Mouse (Mus musculus): ENCODE measurements around the gene Amt. TPM values are rescaled to one million over a fixed set of nuclear protein-coding genes. Genes with fewer than 3 reads are reported as not detected.

The Amt gene
- polyA plus RNA-seq, 1 experiment: 4.3 TPM

DNA sequence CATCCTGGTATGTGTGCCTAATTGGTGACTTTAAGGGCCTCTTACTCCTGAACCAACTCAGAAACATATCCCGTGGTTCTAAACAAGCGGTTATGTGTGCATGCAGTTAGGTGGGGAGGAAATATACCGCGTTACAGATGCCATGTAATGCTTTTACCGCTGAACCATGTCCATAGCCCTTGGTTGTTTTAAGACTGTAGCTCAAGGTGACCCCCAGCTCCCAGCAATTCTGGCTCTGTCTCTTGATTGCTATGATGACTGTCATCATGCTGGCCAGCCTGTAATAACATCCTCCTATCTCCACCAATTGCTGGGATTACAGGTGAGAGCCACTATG, 44.5 kb downstream of the Amt start:
- TF ChIP-seq CTCF (IDR thresholded peaks at IDR 0.05; ENCODE audit: control insufficient read depth, insufficient read depth, insufficient replicate concordance, low read depth, low read length) (no peak), POLR2A (IDR thresholded peaks at IDR 0.05; ENCODE audit: control insufficient read depth, low read depth, low read length) (no peak)
- H3K27me3 ChIP-seq (ENCODE audit: control insufficient read depth, insufficient read depth, low read length): no peaks in the 10 kb centered on the region
- peaks cover 13% of the 10 kb centered on the region for H3K4me1 ChIP-seq (ENCODE audit: control insufficient read depth, insufficient read depth, low read length)
- no peaks in the 10 kb centered on the region for H3K36me3 ChIP-seq (ENCODE audit: control insufficient read depth, insufficient read depth, low read length)
- H3K27ac ChIP-seq (ENCODE audit: control insufficient read depth, insufficient read depth, low read depth, low read length): no peak overlapping the region
- no peak overlapping the region for H3K4me3 ChIP-seq (ENCODE audit: control insufficient read depth, low read depth, low read length)

GRCm38 (mm10) chr9:108341801-108342200, 45.1 kb downstream of the Amt start:
- Histone ChIP-seq H3K27ac (ENCODE audit: control insufficient read depth, insufficient read depth, low read depth, low read length) (peak overlapping the region; percentile 61; the same call in 1 of the 2 replicates), H3K4me3 (ENCODE audit: control insufficient read depth, low read depth, low read length) (no peak overlapping the region), H3K4me1 (ENCODE audit: control insufficient read depth, insufficient read depth, low read length) (peaks cover 15% of the 10 kb centered on the region), H3K27me3 (ENCODE audit: control insufficient read depth, insufficient read depth, low read length) (no peaks in the 10 kb centered on the region), H3K36me3 (ENCODE audit: control insufficient read depth, insufficient read depth, low read length) (no peaks in the 10 kb centered on the region)
- no peak for TF ChIP-seq POLR2A (IDR thresholded peaks at IDR 0.05; ENCODE audit: control insufficient read depth, low read depth, low read length)

DNA sequence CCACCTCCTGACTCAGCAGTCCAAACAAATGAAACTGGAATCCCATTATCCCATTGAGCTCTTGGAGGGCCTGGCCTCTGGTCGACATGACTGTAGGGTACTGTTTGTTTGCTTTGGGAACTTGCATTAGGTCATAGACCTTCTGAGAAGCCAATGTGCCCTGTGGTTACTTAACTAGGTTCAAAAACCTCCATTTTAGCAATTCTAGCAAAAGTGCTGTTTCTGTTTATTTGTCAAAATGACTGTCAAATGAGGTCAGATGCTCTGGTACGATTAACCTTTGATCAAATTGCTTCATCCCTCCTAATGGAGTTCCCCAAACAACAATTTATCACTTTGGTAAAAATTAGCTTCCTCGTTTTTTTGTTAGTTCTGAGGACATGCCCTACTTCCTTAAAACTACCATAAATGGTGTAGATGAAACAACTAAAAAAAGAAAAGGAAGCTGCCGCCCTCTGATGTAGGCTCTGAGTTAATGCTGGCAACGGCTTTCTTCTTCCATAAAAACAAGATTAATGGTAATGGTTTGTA, 45.7 kb downstream of the Amt start:
- peak overlapping the region; percentile 61 for H3K27ac ChIP-seq (ENCODE audit: control insufficient read depth, insufficient read depth, low read depth, low read length)
- H3K4me3 ChIP-seq (ENCODE audit: control insufficient read depth, low read depth, low read length): no peak overlapping the region
- no peaks in the 10 kb centered on the region for H3K27me3 ChIP-seq (ENCODE audit: control insufficient read depth, insufficient read depth, low read length)
- TF ChIP-seq POLR2A (IDR thresholded peaks at IDR 0.05; ENCODE audit: control insufficient read depth, low read depth, low read length) (no peak), CTCF (IDR thresholded peaks at IDR 0.05; ENCODE audit: control insufficient read depth, insufficient read depth, insufficient replicate concordance, low read depth, low read length) (no peak)
- peaks cover 16% of the 10 kb centered on the region for H3K4me1 ChIP-seq (ENCODE audit: control insufficient read depth, insufficient read depth, low read length)
- H3K36me3 ChIP-seq (ENCODE audit: control insufficient read depth, insufficient read depth, low read length): no peaks in the 10 kb centered on the region

DNA sequence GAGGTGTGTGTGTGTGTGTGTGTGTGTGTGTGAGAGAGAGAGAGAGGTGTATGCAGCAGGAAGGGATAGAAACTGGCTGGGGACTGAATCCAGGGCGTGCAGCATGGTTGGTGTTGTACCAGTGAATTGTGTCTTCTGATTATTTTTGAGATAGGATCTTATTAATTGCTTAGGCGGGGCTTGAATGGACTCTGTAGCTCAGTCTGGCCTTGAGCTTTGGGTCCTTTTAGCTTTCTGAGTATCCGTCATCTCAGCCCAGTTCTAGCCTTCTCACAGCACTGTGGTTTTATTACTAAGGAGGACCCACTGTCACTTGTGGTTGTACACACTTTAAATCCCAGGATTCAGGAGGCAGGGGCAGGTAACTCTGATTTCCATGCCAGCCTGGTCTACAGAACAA, 46.7 kb downstream of the Amt start:
- H3K27ac ChIP-seq (ENCODE audit: control insufficient read depth, insufficient read depth, low read depth, low read length): peak overlapping the region; percentile 67
- TF ChIP-seq CTCF (IDR thresholded peaks at IDR 0.05; ENCODE audit: control insufficient read depth, insufficient read depth, insufficient replicate concordance, low read depth, low read length) (no peak), POLR2A (IDR thresholded peaks at IDR 0.05; ENCODE audit: control insufficient read depth, low read depth, low read length) (no peak)
- no peaks in the 10 kb centered on the region for H3K27me3 ChIP-seq (ENCODE audit: control insufficient read depth, insufficient read depth, low read length)
- H3K4me3 ChIP-seq (ENCODE audit: control insufficient read depth, low read depth, low read length): no peak overlapping the region
- H3K4me1 ChIP-seq (ENCODE audit: control insufficient read depth, insufficient read depth, low read length): peaks cover 15% of the 10 kb centered on the region
- H3K36me3 ChIP-seq (ENCODE audit: control insufficient read depth, insufficient read depth, low read length): no peaks in the 10 kb centered on the region

DNA sequence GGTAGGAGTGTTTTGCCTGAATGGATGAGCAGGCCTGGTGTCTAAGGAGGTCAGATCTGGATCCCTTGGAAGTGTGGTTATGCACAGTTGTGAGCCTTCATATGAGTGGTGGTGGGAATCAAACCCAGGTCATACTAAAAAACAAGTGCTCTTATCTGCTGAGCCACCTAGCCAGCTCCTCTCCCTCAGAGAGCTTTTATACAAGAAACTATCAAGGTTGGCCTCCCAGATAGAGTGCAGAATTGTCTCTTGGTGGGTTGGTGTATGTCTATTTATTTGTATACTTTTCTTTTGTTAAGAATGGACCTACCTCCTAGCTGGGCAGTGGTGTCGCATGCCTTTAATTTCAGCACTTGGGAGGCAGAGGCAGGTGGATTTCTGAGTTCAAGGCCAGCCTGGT, 47.2 kb downstream of the Amt start:
- Histone ChIP-seq H3K36me3 (ENCODE audit: control insufficient read depth, insufficient read depth, low read length) (no peaks in the 10 kb centered on the region), H3K27ac (ENCODE audit: control insufficient read depth, insufficient read depth, low read depth, low read length) (no peak overlapping the region), H3K27me3 (ENCODE audit: control insufficient read depth, insufficient read depth, low read length) (no peaks in the 10 kb centered on the region), H3K4me3 (ENCODE audit: control insufficient read depth, low read depth, low read length) (no peak overlapping the region), H3K4me1 (ENCODE audit: control insufficient read depth, insufficient read depth, low read length) (peaks cover 15% of the 10 kb centered on the region)
- TF ChIP-seq POLR2A (IDR thresholded peaks at IDR 0.05; ENCODE audit: control insufficient read depth, low read depth, low read length): no peak
- no peak for TF ChIP-seq CTCF (IDR thresholded peaks at IDR 0.05; ENCODE audit: control insufficient read depth, insufficient read depth, insufficient replicate concordance, low read depth, low read length)

- peaks cover 15% of the 10 kb centered on the region for H3K4me1 ChIP-seq (ENCODE audit: control insufficient read depth, insufficient read depth, low read length)
- H3K27me3 ChIP-seq (ENCODE audit: control insufficient read depth, insufficient read depth, low read length): no peaks in the 10 kb centered on the region
- H3K4me3 ChIP-seq (ENCODE audit: control insufficient read depth, low read depth, low read length): no peak overlapping the region
- no peaks in the 10 kb centered on the region for H3K36me3 ChIP-seq (ENCODE audit: control insufficient read depth, insufficient read depth, low read length)
- TF ChIP-seq CTCF (IDR thresholded peaks at IDR 0.05; ENCODE audit: control insufficient read depth, insufficient read depth, insufficient replicate concordance, low read depth, low read length): no peak
- no peak for TF ChIP-seq POLR2A (IDR thresholded peaks at IDR 0.05; ENCODE audit: control insufficient read depth, low read depth, low read length)
- H3K27ac ChIP-seq (ENCODE audit: control insufficient read depth, insufficient read depth, low read depth, low read length): no peak overlapping the region
Measured at GRCm38 (mm10) chr9:108344471-108344870, 47.8 kb downstream of the Amt start.

- peaks cover 2% of the 10 kb centered on the region; the same call in 1 of the 2 replicates for H3K36me3 ChIP-seq (ENCODE audit: control insufficient read depth, insufficient read depth, low read length)
- no peaks in the 10 kb centered on the region for H3K27me3 ChIP-seq (ENCODE audit: control insufficient read depth, insufficient read depth, low read length)
- no peak for TF ChIP-seq POLR2A (IDR thresholded peaks at IDR 0.05; ENCODE audit: control insufficient read depth, low read depth, low read length)
- no peak for TF ChIP-seq CTCF (IDR thresholded peaks at IDR 0.05; ENCODE audit: control insufficient read depth, insufficient read depth, insufficient replicate concordance, low read depth, low read length)
- H3K4me1 ChIP-seq (ENCODE audit: control insufficient read depth, insufficient read depth, low read length): peaks cover 9% of the 10 kb centered on the region
- peak overlapping the region; percentile 80 for H3K4me3 ChIP-seq (ENCODE audit: control insufficient read depth, low read depth, low read length)
- peak overlapping the region; percentile 73 for H3K27ac ChIP-seq (ENCODE audit: control insufficient read depth, insufficient read depth, low read depth, low read length)
Measured at GRCm38 (mm10) chr9:108347024-108347423, 50.4 kb downstream of the Amt start.
